Mouse (Mus musculus) liver, embryonic 14.5 days (tissue): Measurements from ENCODE around the gene Myo1f.

Source experiments
- CTCF ChIP-seq: IDR thresholded peaks from 2 replicates; pipeline ENCODE4 v1.5.1; 2016; ENCODE audit warnings: antibody characterized with exemption, low read depth, control low read depth
- EP300 ChIP-seq: IDR thresholded peaks from 2 replicates; pipeline ENCODE4 v1.6.1; 2016; ENCODE audit warnings: antibody characterized with exemption, low read depth

DNA sequence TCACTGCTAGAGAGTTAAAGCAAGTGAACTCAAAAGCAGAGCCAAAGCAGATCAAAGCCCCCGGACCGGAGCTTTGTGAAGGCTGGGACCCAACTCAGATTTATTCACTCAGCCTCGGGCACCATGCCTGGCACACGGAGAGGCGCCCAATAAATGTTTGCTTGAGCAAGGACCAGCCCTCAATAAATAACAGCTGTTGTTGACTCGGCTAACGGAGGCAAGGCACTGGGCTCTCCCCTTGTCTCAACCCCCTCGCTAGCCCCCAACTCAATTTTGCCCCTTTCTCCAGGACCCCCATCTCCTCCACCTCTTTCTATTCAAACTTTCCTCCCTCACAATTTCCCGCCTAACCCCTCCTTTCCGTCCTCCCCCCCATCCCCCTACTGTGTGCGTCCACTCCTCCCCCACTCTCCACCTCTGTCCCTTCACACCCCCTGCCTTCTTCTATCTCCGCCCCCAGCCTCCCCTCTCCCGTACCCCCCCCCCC lies 32.0 kb upstream of the Myo1f start:
- TF ChIP-seq CTCF = no peak
- TF ChIP-seq EP300 = no peak
